Mouse (Mus musculus) embryonic facial prominence, embryonic 11.5 days (tissue): ENCODE data around the gene Defa35. TPM values are rescaled to one million over a fixed set of nuclear protein-coding genes. Genes with fewer than 3 reads are reported as not detected.
"Not testable (repeated sequence)": the region's sequence is repeated elsewhere in the genome, so short reads cannot be mapped to it uniquely, and the experiment has no call there.

ENCODE experiments used
- ATAC-seq: fragments of 200-750 bp; cut with Nextera tagmentation; replicated peaks from 2 replicates; pipeline ENCODE4 v1.8.0; 2017; ENCODE audit warnings: low read depth; ENCODE audit not compliant: insufficient number of reproducible peaks, low FRiP score, low TSS enrichment
- DNase-seq: peaks from one replicate; pipeline ENCODE4 v3.0.0-alpha.2; 2015; ENCODE audit warnings: low spot score
- H3K27ac ChIP-seq: fragments of 300-500 bp; sonication (generic); replicated peaks from 2 replicates; pipeline ENCODE4 v1.5.1; 2014; ENCODE audit warnings: mild to moderate bottlenecking, low read depth, low read length, control low read depth
- H3K27me3 ChIP-seq: fragments of 300-500 bp; sonication (generic); 2 replicates; pipeline ENCODE4 v1.6.1; 2014; ENCODE audit warnings: mild to moderate bottlenecking, low read length, moderate library complexity, mixed read lengths; ENCODE audit not compliant: control insufficient read depth, insufficient read depth
- H3K36me3 ChIP-seq: fragments of 300-500 bp; sonication (generic); replicated peaks from 2 replicates; pipeline ENCODE4 v1.6.1; 2014; ENCODE audit warnings: low read depth, mild to moderate bottlenecking, low read length, moderate library complexity, mixed read lengths; ENCODE audit not compliant: control insufficient read depth, insufficient read depth
- H3K4me1 ChIP-seq: fragments of 300-500 bp; sonication (generic); 2 replicates; pipeline ENCODE4 v1.6.1; 2014; ENCODE audit warnings: low read length, mixed read lengths; ENCODE audit not compliant: control insufficient read depth, insufficient read depth
- H3K4me2 ChIP-seq: fragments of 300-500 bp; sonication (generic); 2 replicates; pipeline ENCODE4 v1.6.1; 2014; ENCODE audit warnings: low read depth, mild to moderate bottlenecking, control low read depth, low read length, moderate library complexity
- H3K4me3 ChIP-seq: fragments of 300-500 bp; sonication (generic); 2 replicates; pipeline ENCODE4 v1.5.1; 2014; ENCODE audit warnings: low read depth, low read length, control low read depth
- H3K9ac ChIP-seq: fragments of 300-500 bp; sonication (generic); replicated peaks from 2 replicates; pipeline ENCODE4 v1.6.1; 2014; ENCODE audit warnings: mild to moderate bottlenecking, control low read depth, low read length
- H3K9me3 ChIP-seq: fragments of 300-500 bp; sonication (generic); replicated peaks from 2 replicates; pipeline ENCODE4 v1.6.1; 2016; ENCODE audit warnings: mild to moderate bottlenecking, low read length, inconsistent platforms, mixed read lengths; ENCODE audit not compliant: control insufficient read depth
- WGBS: fragments of 180-500 bp; shearing (Covaris S2); extraction: QIAGEN DNeasy Blood & Tissue Kit; methylation state at CpG from one replicate; pipeline ENCODE4 v1.1.7; 2014; 5-methylcytosine and 5-hydroxymethylcytosine counted together
- polyA plus RNA-seq: library from polyadenylated mRNA; unstranded; fragments of >200 nt; fragmentation: Nextera tagmentation; extraction: Ambion mirVana; gene quantifications from 2 replicates; pipeline ENCODE4 v1.2.1, GENCODE M21; 2014

Gene Defa35
- polyA plus RNA-seq: not detected in 2 replicates

DNA sequence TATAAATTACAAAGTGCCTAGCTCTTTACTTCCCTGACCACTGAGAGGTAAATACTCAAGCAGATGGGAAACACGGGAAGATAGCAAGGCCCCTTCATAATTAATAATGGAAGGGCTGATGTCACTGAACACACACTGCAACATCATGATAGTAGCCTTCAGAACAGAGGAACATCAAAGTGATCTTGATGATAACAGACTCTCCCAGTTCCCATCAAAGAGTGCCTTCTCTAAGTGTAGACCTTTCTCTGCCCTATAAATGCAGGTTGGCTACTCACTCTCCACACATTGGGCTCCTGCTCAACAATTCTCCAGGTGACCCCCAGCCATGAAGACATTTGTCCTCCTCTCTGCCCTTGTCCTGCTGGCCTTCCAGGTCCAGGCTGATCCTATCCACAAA is at the start of gene Defa35:
TSS of gene Defa35 (plus strand) at position 301 of the 400 bp plus-strand sequence.
- H3K4me2 ChIP-seq, H3K9me3 ChIP-seq, ATAC-seq, H3K36me3 ChIP-seq, H3K4me3 ChIP-seq, DNase-seq, H3K4me1 ChIP-seq, H3K9ac ChIP-seq, H3K27me3 ChIP-seq, H3K27ac ChIP-seq: not testable (repeated sequence)
- WGBS: 79% methylated on average over 1 of the region's 1 CpGs

DNA sequence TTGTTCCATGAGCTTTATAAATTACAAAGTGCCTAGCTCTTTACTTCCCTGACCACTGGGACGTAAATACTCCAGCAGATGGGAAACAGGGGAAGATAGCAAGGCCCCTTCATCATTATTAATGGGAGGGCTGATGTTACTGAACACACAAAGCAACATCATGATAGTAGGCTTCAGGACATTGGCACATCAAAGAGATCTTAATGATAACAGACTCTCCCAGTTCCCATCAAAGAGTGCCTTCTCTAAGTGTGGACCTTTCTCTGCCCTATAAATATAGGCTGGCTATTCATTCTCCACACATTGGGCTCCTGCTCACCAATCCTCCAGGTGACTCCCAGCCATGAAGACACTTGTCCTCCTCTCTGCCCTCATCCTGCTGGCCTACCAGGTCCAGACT is 39.6 kb upstream of the Defa35 start, which contains the start of gene Defa21:
TSS of gene Defa21 (plus strand) at position 301 of the 400 bp plus-strand sequence.
- H3K27ac ChIP-seq, H3K9ac ChIP-seq, H3K27me3 ChIP-seq, H3K36me3 ChIP-seq, ATAC-seq, H3K4me1 ChIP-seq, H3K9me3 ChIP-seq, H3K4me3 ChIP-seq, DNase-seq, H3K4me2 ChIP-seq: not testable (repeated sequence)
- no CpG with 5 or more reads among the region's 1 CpGs for WGBS

DNA sequence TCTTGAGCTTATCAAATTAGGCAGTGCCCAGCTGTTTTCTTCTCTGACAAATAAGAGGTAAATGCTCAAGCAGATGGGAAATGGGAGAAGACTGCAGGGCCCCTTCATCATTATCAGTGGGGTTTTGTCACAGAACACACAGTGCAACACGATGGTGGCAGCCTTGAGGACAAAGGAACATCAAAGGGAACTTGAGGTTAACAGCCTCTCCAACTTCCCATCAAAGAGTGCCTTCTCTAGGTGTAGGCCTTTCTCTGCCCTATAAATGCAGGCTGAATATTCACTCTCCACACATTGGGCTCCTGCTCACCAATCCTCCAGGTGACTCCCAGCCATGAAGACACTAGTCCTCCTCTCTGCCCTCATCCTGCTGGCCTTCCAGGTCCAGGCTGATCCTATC is 10.1 kb upstream of the Defa35 start, which contains the start of gene Defa23:
TSS of gene Defa23 (plus strand) at position 301 of the 400 bp plus-strand sequence.
- H3K4me2 ChIP-seq, H3K4me3 ChIP-seq, H3K9me3 ChIP-seq, H3K27ac ChIP-seq, H3K27me3 ChIP-seq, H3K4me1 ChIP-seq, H3K36me3 ChIP-seq, DNase-seq, ATAC-seq, H3K9ac ChIP-seq: not testable (repeated sequence)
- no CpG with 5 or more reads among the region's 1 CpGs for WGBS

DNA sequence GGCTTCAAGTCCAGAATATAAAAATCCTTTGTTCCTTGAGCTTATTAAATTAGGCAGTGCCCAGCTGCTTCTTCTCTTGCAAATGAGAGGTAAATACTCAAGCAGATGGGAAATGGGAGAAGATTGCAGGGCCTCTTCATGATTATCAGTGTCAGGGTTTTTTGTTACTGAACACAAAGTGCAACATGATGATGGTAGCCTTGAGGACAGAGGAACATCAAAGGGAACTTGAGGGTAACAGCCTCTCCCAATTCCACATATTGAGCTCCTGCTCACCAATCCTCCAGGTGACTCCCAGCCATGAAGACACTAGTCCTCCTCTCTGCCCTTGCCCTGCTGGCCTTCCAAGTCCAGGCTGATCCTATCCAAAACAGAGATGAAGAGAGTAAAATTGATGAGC is 19.3 kb downstream of the Defa35 start, which contains the start of gene Defa25:
TSS of gene Defa25 (plus strand) at position 301 of the 400 bp plus-strand sequence.
- H3K9me3 ChIP-seq, H3K27me3 ChIP-seq, H3K4me3 ChIP-seq, ATAC-seq, DNase-seq, H3K4me1 ChIP-seq, H3K9ac ChIP-seq, H3K36me3 ChIP-seq, H3K27ac ChIP-seq, H3K4me2 ChIP-seq: not testable (repeated sequence)

DNA sequence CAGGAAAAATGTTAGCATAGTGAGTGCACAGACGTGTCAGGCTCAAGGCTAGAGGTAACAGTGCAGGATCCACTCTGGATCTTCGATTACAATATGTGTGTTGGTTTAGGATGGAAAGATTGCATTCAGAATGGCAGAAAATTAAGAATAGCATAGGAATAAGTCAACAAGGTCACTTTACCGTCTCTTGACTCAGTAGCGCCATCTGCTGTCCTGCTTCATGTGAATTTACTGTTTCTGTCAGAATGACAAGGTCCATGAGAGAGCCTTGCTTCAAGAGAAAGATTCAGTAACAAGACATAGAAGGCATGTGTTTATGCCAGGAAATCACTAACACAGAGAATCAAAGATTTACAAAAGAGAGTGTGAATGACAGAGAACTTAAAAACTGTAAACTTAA is 28.3 kb downstream of the Defa35 start:
- DNase-seq: no peak
- H3K27me3 ChIP-seq: no peaks in the 10 kb centered on the region
- H3K9ac ChIP-seq: no peak overlapping the region
- no peaks in the 10 kb centered on the region for H3K36me3 ChIP-seq
- WGBS: 40% methylated on average over 4 of the region's 4 CpGs
- no peaks in the 10 kb centered on the region for H3K9me3 ChIP-seq
- no peaks in the 10 kb centered on the region for H3K4me1 ChIP-seq
- no peak overlapping the region for H3K4me2 ChIP-seq
- H3K27ac ChIP-seq: no peak overlapping the region
- ATAC-seq: no peak
- H3K4me3 ChIP-seq: no peak overlapping the region

DNA sequence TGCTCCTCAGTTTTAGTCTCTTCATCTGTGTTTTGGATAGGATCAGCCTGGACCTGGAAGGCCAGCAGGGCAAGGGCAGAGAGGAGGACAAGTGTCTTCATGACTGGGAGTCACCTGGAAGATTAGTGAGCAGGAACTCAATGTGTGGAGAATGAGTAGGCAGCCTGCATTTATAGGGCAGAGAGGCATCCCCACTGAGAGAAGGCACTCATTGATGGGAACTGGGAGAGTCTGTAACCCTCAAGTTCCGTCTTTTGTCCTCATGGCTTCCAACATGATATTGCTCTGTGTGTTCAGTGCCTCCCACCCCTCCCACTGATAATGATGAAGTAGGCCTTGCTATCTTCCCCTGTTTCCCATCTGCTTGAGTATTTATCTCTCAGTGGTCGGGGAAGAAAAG is 31.1 kb downstream of the Defa35 start, which contains the start of gene Gm14851:
TSS of gene Gm14851 (minus strand) at position 101 of the 400 bp plus-strand sequence.
- not testable (repeated sequence) for H3K27ac ChIP-seq, H3K4me2 ChIP-seq, H3K9ac ChIP-seq, DNase-seq, H3K9me3 ChIP-seq, H3K4me1 ChIP-seq, H3K27me3 ChIP-seq, H3K36me3 ChIP-seq, H3K4me3 ChIP-seq, ATAC-seq
- WGBS: no CpG with 5 or more reads among the region's 2 CpGs

Other genes starting within 250 kb of the Defa35 start
- gene Defb33, start 172.4 kb upstream of the Defa35 start, polyA plus RNA-seq: not detected in 2 replicates
- gene Gm15056, start 162.4 kb upstream of the Defa35 start, polyA plus RNA-seq: not detected in 2 replicates
- gene Gm6040, start 143.0 kb upstream of the Defa35 start, polyA plus RNA-seq: not detected in 2 replicates
- gene AY761185, start 120.3 kb upstream of the Defa35 start, polyA plus RNA-seq: not detected in 2 replicates
- not detected in 2 replicates for gene Defa21, start 39.5 kb upstream of the Defa35 start, polyA plus RNA-seq
- gene Defa23, start 10.0 kb upstream of the Defa35 start, polyA plus RNA-seq: not detected in 2 replicates
- gene Defa25, start 19.4 kb downstream of the Defa35 start, polyA plus RNA-seq: not detected in 2 replicates
- gene Gm14851, start 31.0 kb downstream of the Defa35 start, polyA plus RNA-seq: not detected in 2 replicates
- gene Defa30, start 69.6 kb downstream of the Defa35 start, polyA plus RNA-seq: not detected in 2 replicates
- gene Defa22, start 97.2 kb downstream of the Defa35 start, polyA plus RNA-seq: not detected in 2 replicates
- not detected in 2 replicates for gene Defa31, start 126.6 kb downstream of the Defa35 start, polyA plus RNA-seq
- gene Gm15293, start 136.5 kb downstream of the Defa35 start, polyA plus RNA-seq: not detected in 2 replicates
- gene Gm15292, start 184.7 kb downstream of the Defa35 start, polyA plus RNA-seq: not detected in 2 replicates